Mouse (Mus musculus) bone marrow, adult 2 months (tissue): ENCODE results near the gene Ntn1.

Experiments
- CTCF ChIP-seq: fragments of 200-500 bp; IDR thresholded peaks from 2 replicates; pipeline ENCODE4 v1.5.1; 2011; ENCODE audit warnings: low read length, control low read depth; ENCODE audit not compliant: control insufficient read depth, insufficient read depth
- POLR2A ChIP-seq: fragments of 200-500 bp; IDR thresholded peaks from 2 replicates; pipeline ENCODE4 v1.6.1; 2011; ENCODE audit warnings: low read depth, mild to moderate bottlenecking, control low read depth, low read length, borderline replicate concordance; ENCODE audit not compliant: control insufficient read depth

- TF ChIP-seq CTCF (no peak), POLR2A (no peak)
Observed at GRCm38 (mm10) chr11:68330398-68331116, 70.1 kb downstream of the Ntn1 start.
